Mouse (Mus musculus) liver, postnatal 0 days (tissue): ENCODE measurements around the gene Macrod2. TPM values are rescaled to one million over a fixed set of nuclear protein-coding genes. Genes with fewer than 3 reads are reported as not detected.

Experiments used
- ATAC-seq: fragments of 200-750 bp; cut with Nextera tagmentation; 2 replicates; pipeline ENCODE4 v1.8.0; 2017; ENCODE audit warnings: mild to moderate bottlenecking, moderate library complexity
- DNase-seq: peaks from one replicate; pipeline ENCODE4 v3.0.0-alpha.2; 2016
- H3K27ac ChIP-seq: fragments of 300-500 bp; sonication (generic); 2 replicates; pipeline ENCODE4 v1.5.1; 2014; ENCODE audit warnings: antibody characterized with exemption, moderate library complexity, mild to moderate bottlenecking, low read depth
- H3K27me3 ChIP-seq: fragments of 300-500 bp; sonication (generic); 2 replicates; pipeline ENCODE4 v1.6.1; 2014; ENCODE audit warnings: low read length, control low read depth, mixed read lengths; ENCODE audit not compliant: insufficient read depth
- H3K36me3 ChIP-seq: fragments of 300-500 bp; sonication (generic); replicated peaks from 2 replicates; pipeline ENCODE4 v1.6.1; 2014; ENCODE audit warnings: mild to moderate bottlenecking, control low read depth, low read length, moderate library complexity, mixed read lengths; ENCODE audit not compliant: insufficient read depth
- H3K4me1 ChIP-seq: fragments of 300-500 bp; sonication (generic); 2 replicates; pipeline ENCODE4 v1.6.1; 2014; ENCODE audit warnings: antibody characterized with exemption, mild to moderate bottlenecking, control low read depth; ENCODE audit not compliant: insufficient read depth
- H3K4me2 ChIP-seq: fragments of 300-500 bp; sonication (generic); 2 replicates; pipeline ENCODE4 v1.6.1; 2014; ENCODE audit warnings: low read depth, mild to moderate bottlenecking, low read length, moderate library complexity, mixed read lengths
- H3K4me3 ChIP-seq: fragments of 300-500 bp; sonication (generic); 2 replicates; pipeline ENCODE4 v1.5.1; 2014; ENCODE audit warnings: low read depth, low read length
- H3K9ac ChIP-seq: fragments of 300-500 bp; sonication (generic); replicated peaks from 2 replicates; pipeline ENCODE4 v1.6.1; 2014; ENCODE audit warnings: mild to moderate bottlenecking, moderate library complexity
- H3K9me3 ChIP-seq: fragments of 300-500 bp; sonication (generic); 2 replicates; pipeline ENCODE4 v1.6.1; 2016; ENCODE audit warnings: mild to moderate bottlenecking, control low read depth, low read length, mixed read lengths
- CTCF ChIP-seq: sonication (generic); IDR thresholded peaks from 2 replicates; pipeline ENCODE4 v1.5.1; 2016; ENCODE audit warnings: antibody characterized with exemption, low read depth
- EP300 ChIP-seq: IDR thresholded peaks from 2 replicates; pipeline ENCODE4 v1.6.1; 2016; ENCODE audit warnings: antibody characterized with exemption, low read depth, mild to moderate bottlenecking
- WGBS: fragments of 180-500 bp; shearing (Covaris S2); extraction: QIAGEN DNeasy Blood & Tissue Kit; methylation state at CpG from one replicate; pipeline ENCODE4 v1.1.7; 2014; ENCODE audit not compliant: insufficient replicate concordance; 5-methylcytosine and 5-hydroxymethylcytosine counted together
- polyA plus RNA-seq: library from polyadenylated mRNA; unstranded; fragments of >200 nt; fragmentation: Nextera tagmentation; extraction: Ambion mirVana; gene quantifications from 2 replicates; pipeline ENCODE4 v1.2.1, GENCODE M21; 2015

The Macrod2 gene
- polyA plus RNA-seq, 1 experiment from 2014 or later = 9.3 TPM

GRCm38 (mm10) chr2:140703377-140703776 is 308.3 kb downstream of the Macrod2 start:
- TF ChIP-seq CTCF (no peak), EP300 (no peak)
- Histone ChIP-seq H3K4me1 (no peaks in the 10 kb centered on the region), H3K27ac (no peak overlapping the region), H3K36me3 (no peaks in the 10 kb centered on the region), H3K9ac (no peak overlapping the region), H3K9me3 (no peaks in the 10 kb centered on the region), H3K4me3 (no peak overlapping the region), H3K27me3 (no peaks in the 10 kb centered on the region), H3K4me2 (no peak overlapping the region)
- WGBS = 68% methylated on average over 4 of the region's 4 CpGs
- ATAC-seq (no peak), DNase-seq (no peak)

- no peak overlapping the region for H3K4me2 ChIP-seq
- TF ChIP-seq EP300 (no peak), CTCF (no peak)
- 43% methylated on average over 3 of the region's 3 CpGs for WGBS
- no peaks in the 10 kb centered on the region for H3K4me1 ChIP-seq
- H3K4me3 ChIP-seq = no peak overlapping the region
- H3K9me3 ChIP-seq = no peaks in the 10 kb centered on the region
- H3K27ac ChIP-seq = no peak overlapping the region
- no peak overlapping the region for H3K9ac ChIP-seq
- no peaks in the 10 kb centered on the region for H3K27me3 ChIP-seq
- DNase-seq (no peak), ATAC-seq (no peak)
- no peaks in the 10 kb centered on the region for H3K36me3 ChIP-seq
These were observed 309.0 kb downstream of the Macrod2 start for GRCm38 (mm10) chr2:140704146-140704545.

GRCm38 (mm10) chr2:140705278-140705677 is 310.2 kb downstream of the Macrod2 start:
- no peaks in the 10 kb centered on the region for H3K9me3 ChIP-seq
- no peak overlapping the region for H3K4me3 ChIP-seq
- H3K27me3 ChIP-seq = no peaks in the 10 kb centered on the region
- H3K4me1 ChIP-seq = no peaks in the 10 kb centered on the region
- no peak for TF ChIP-seq CTCF
- TF ChIP-seq EP300 = no peak
- H3K27ac ChIP-seq = no peak overlapping the region
- DNase-seq = no peak
- no peak for ATAC-seq
- no peak overlapping the region for H3K9ac ChIP-seq
- 46% methylated on average over 2 of the region's 2 CpGs for WGBS
- no peak overlapping the region for H3K4me2 ChIP-seq
- no peaks in the 10 kb centered on the region for H3K36me3 ChIP-seq

GRCm38 (mm10) chr2:140707550-140707949 is 312.4 kb downstream of the Macrod2 start:
- no peak for TF ChIP-seq CTCF
- no peak for TF ChIP-seq EP300
- no peak overlapping the region for H3K4me3 ChIP-seq
- no peaks in the 10 kb centered on the region for H3K9me3 ChIP-seq
- ATAC-seq (no peak), DNase-seq (no peak)
- 65% methylated on average over 5 of the region's 5 CpGs for WGBS
- no peaks in the 10 kb centered on the region for H3K27me3 ChIP-seq
- no peak overlapping the region for H3K27ac ChIP-seq
- no peak overlapping the region for H3K9ac ChIP-seq
- no peak overlapping the region for H3K4me2 ChIP-seq
- H3K36me3 ChIP-seq = no peaks in the 10 kb centered on the region
- no peaks in the 10 kb centered on the region for H3K4me1 ChIP-seq

GRCm38 (mm10) chr2:140715822-140716221 is 320.7 kb downstream of the Macrod2 start:
- H3K4me2 ChIP-seq = no peak overlapping the region
- DNase-seq = no peak
- H3K4me1 ChIP-seq = no peaks in the 10 kb centered on the region
- no peak overlapping the region for H3K27ac ChIP-seq
- 68% methylated on average over 4 of the region's 4 CpGs for WGBS
- no peak overlapping the region for H3K9ac ChIP-seq
- peak; percentile 41; the same call in 1 of the 2 replicates for ATAC-seq
- no peak overlapping the region for H3K4me3 ChIP-seq
- H3K36me3 ChIP-seq = no peaks in the 10 kb centered on the region
- no peaks in the 10 kb centered on the region for H3K27me3 ChIP-seq
- TF ChIP-seq EP300 = no peak
- no peak for TF ChIP-seq CTCF
- no peaks in the 10 kb centered on the region for H3K9me3 ChIP-seq

- Histone ChIP-seq H3K9me3 (no peaks in the 10 kb centered on the region), H3K4me1 (no peaks in the 10 kb centered on the region), H3K4me3 (no peak overlapping the region), H3K27ac (no peak overlapping the region), H3K4me2 (no peak overlapping the region), H3K27me3 (no peaks in the 10 kb centered on the region), H3K36me3 (no peaks in the 10 kb centered on the region), H3K9ac (no peak overlapping the region)
- TF ChIP-seq CTCF (no peak), EP300 (no peak)
- no peak for DNase-seq
- no peak for ATAC-seq
- WGBS = 67% methylated on average over 9 of the region's 9 CpGs
These were observed 322.3 kb downstream of the Macrod2 start for GRCm38 (mm10) chr2:140717407-140717806.
